Mouse (Mus musculus): ENCODE measurements around the gene Cdk2.

DNA sequence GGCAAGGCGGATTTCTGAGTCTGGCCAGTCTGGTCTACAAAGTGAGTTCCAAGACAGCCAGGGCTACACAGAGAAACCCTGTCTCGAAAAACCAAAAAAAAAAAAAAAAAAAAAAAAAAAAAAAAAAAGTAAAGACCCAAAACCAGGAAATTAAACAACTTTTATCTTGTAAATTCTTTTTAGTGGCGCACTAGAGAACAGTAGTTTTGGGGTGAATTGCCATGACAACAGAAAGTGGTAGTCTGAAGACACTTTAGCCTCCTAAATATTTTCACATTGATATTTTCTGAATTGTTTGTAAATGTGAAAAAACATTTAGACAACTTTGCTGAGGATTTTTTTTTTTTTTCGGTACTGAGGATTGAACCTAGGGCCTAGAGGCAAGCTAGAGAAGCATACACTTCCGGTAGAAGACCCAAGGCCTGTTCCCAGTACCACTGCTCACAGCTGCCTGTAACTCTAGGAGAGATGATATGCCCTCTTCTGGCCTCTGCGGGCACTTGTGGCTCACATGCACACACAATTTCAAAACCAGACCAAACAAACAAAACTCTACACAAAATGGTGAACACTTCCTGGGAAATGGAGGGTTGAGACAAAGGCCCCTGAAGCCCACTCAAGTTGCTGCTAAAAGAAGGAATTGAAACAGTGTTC, 7.6 kb downstream of the Cdk2 start:
- no peak for TF ChIP-seq POLR2A (IDR thresholded peaks at IDR 0.05; ENCODE audit: extremely low read depth, insufficient read depth, low read length)
- TF ChIP-seq CTCF (IDR thresholded peaks at IDR 0.05; ENCODE audit: extremely low read depth, insufficient read depth, low read length) = no peak

Measured in cortical plate, adult 2 months (tissue).